Mouse (Mus musculus): ENCODE measurements around the gene Inca1. TPM values are rescaled to one million over a fixed set of nuclear protein-coding genes. Genes with fewer than 3 reads are reported as not detected.

The Inca1 gene
- polyA plus RNA-seq, 1 experiment from 2014 or later = 1.1 TPM

DNA sequence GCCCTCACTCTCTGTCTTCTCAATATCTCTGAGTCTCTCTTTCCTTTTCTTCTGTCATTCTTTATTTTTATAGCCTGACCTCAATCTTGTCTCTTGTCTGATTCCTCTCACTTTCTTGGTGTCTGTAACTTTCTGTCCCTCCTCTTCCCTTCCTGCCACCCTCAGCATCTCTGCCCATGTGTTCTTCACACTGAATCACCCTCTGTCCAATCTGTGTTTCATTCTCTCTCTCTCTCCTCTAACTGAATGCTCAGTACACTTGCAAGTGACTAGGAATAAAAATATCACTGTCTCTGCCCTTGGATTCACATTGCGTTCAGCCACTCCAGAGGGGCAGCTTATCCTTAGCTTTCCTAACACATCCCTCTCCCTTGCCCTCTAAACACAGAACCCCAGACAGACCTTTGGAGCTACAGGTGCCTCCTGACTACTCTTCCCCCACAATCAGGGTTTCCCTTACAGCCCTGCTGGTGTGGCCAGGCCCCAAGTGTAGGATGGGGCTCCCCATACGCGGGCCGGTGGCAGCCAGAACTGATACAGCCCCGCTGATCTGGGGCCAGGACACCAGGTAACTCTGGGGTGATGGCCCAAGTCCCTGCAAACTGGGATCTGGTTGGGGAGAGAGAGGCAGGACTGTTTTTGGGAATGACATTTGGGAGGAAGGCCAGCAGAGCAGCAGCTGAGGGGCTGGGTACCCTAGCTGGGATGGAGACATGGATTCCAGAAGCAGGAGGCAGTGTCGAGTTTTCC lies 2.2 kb upstream of the Inca1 start:
- H3K27ac ChIP-seq (ENCODE audit: low read depth) = 0 out of 2 replicates have a peak overlapping the region, but pooled peaks have one; percentile 4
- H3K27me3 ChIP-seq (ENCODE audit: insufficient read depth, low read length) = no peaks in the 10 kb centered on the region
- peak overlapping the region; percentile 36 for H3K9ac ChIP-seq
- ATAC-seq (ENCODE audit: insufficient read depth) (no peak), DNase-seq (no peak)
- no peak for TF ChIP-seq CTCF (IDR thresholded peaks at IDR 0.05; ENCODE audit: low read depth)
- H3K9me3 ChIP-seq (ENCODE audit: low read depth, low read length) = no peaks in the 10 kb centered on the region
- H3K36me3 ChIP-seq (ENCODE audit: insufficient read depth) = peaks cover 45% of the 10 kb centered on the region
- H3K4me1 ChIP-seq (ENCODE audit: insufficient read depth) = peaks cover 8% of the 10 kb centered on the region; the same call in 1 of the 2 replicates
- 77% methylated on average over 6 of the region's 6 CpGs for WGBS
- peak overlapping the region; percentile 71 for H3K4me3 ChIP-seq (ENCODE audit: low read depth, low read length)
- H3K4me2 ChIP-seq = peak overlapping the region; percentile 88

DNA sequence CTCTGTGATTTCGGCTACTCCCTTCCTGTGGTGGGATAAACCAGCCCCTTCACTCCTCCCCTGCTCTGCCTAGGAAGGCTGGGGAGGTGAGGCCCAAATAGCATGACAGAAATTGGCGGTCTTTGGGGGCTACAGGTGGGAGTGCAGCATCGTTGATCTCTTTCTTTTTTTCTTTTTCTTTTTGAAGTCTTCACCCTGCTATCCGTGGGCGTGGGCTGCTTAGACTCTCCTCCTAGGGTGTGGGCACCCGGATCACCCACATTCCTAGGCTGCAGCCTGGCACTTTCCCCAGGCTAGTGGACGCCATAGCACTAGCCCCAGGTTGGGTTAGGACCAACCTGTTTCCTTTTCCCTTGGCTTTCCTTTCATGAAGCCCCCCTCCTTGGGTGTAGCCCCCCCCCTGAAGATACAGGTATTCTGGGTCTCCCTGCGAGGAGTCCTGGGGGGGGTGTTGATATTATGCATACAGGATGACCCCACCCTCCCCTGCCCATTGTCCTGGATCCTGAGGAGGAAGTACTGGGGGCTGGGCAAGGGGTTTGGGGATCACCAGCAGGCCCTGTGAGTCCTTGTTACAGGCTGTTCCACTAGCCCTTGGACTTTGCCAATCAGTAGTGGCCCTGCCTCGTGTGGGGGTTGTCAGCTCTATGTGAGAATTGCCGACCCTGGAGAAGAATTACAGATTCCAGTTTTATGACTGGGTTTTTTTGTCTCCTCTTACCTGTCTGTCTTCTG lies 1.4 kb upstream of the Inca1 start:
- TF ChIP-seq CTCF (IDR thresholded peaks at IDR 0.05; ENCODE audit: low read depth) = no peak
- H3K4me2 ChIP-seq = peak overlapping the region; percentile 88
- DNase-seq (peak; percentile 14), ATAC-seq (ENCODE audit: insufficient read depth) (no peak)
- H3K9me3 ChIP-seq (ENCODE audit: low read depth, low read length) = no peaks in the 10 kb centered on the region
- peaks cover 37% of the 10 kb centered on the region for H3K36me3 ChIP-seq (ENCODE audit: insufficient read depth)
- H3K9ac ChIP-seq = peak overlapping the region; percentile 91
- WGBS = 14% methylated on average over 10 of the region's 10 CpGs
- peaks cover 8% of the 10 kb centered on the region; the same call in 1 of the 2 replicates for H3K4me1 ChIP-seq (ENCODE audit: insufficient read depth)
- H3K4me3 ChIP-seq (ENCODE audit: low read depth, low read length) = peak overlapping the region; percentile 71
- peak overlapping the region; percentile 96; the same call in 1 of the 2 replicates for H3K27ac ChIP-seq (ENCODE audit: low read depth)
- no peaks in the 10 kb centered on the region for H3K27me3 ChIP-seq (ENCODE audit: insufficient read depth, low read length)

DNA sequence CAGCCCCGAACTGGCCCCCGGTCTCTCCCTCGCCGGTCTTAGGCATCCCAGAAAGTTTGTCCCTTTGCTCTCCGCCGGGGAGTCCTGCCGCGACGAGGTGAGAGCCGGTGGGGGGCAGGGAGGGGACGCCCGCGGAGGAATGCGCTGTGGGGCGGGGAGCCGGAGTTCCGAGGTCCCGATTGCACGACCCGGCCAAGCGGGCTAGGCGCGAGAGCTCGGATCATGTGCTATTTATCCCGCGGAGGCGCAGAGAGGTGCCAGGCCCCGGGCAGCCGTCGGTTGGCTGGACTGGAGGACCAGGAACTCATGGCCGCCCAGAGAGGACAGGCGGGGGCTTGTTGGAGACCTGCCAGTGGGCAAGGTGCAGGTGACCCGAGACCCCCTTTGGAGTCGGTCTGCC lies 658 bp upstream of the Inca1 start:
- peak overlapping the region; percentile 88 for H3K4me2 ChIP-seq
- no peaks in the 10 kb centered on the region for H3K9me3 ChIP-seq (ENCODE audit: low read depth, low read length)
- TF ChIP-seq CTCF (IDR thresholded peaks at IDR 0.05; ENCODE audit: low read depth) = no peak
- H3K4me1 ChIP-seq (ENCODE audit: insufficient read depth) = peaks cover 8% of the 10 kb centered on the region; the same call in 1 of the 2 replicates
- under 1% methylated on average over 34 of the region's 34 CpGs for WGBS
- ATAC-seq (ENCODE audit: insufficient read depth) = peak; percentile 38; the same call in 1 of the 2 replicates
- peak overlapping the region; percentile 91 for H3K9ac ChIP-seq
- H3K27ac ChIP-seq (ENCODE audit: low read depth) = peak overlapping the region; percentile 96
- DNase-seq = peak; percentile 69
- H3K36me3 ChIP-seq (ENCODE audit: insufficient read depth) = peaks cover 30% of the 10 kb centered on the region
- H3K27me3 ChIP-seq (ENCODE audit: insufficient read depth, low read length) = no peaks in the 10 kb centered on the region
- peak overlapping the region; percentile 71 for H3K4me3 ChIP-seq (ENCODE audit: low read depth, low read length)

DNA sequence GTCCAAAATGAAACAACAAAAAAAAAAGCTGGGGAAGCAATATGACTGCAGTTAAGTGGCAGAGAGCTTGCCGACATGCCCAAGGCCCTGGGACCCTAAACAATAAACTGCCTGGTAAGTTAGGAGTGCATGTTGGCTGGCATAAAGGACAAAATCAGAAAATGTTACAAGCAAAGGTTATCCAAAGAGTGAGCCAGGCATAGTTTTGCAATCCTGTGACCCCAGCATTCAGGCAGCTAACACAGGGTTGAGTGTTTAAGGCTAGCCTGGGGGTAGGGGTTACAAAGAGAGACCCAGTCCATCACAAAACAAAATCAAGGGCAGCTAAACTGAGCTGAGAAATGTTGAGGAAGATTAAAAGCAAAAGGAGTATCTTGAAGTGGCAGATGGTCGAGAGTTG lies 904 bp downstream of the Inca1 start:
- whole genome bisulfite sequencing = 80% methylated on average over 2 of the region's 2 CpGs
- TF ChIP-seq CTCF (IDR thresholded peaks at IDR 0.05; ENCODE audit: low read depth) = no peak
- Histone ChIP-seq H3K9me3 (ENCODE audit: low read depth, low read length) (no peaks in the 10 kb centered on the region), H3K4me1 (ENCODE audit: insufficient read depth) (peaks cover 8% of the 10 kb centered on the region; the same call in 1 of the 2 replicates), H3K4me3 (ENCODE audit: low read depth, low read length) (no peak overlapping the region), H3K4me2 (0 out of 2 replicates have a peak overlapping the region, but pooled peaks have one; percentile 88), H3K36me3 (ENCODE audit: insufficient read depth) (peaks cover 14% of the 10 kb centered on the region), H3K9ac (no peak overlapping the region), H3K27ac (ENCODE audit: low read depth) (no peak overlapping the region), H3K27me3 (ENCODE audit: insufficient read depth, low read length) (no peaks in the 10 kb centered on the region)
- ATAC-seq (ENCODE audit: insufficient read depth) = no peak
- no peak for DNase-seq

DNA sequence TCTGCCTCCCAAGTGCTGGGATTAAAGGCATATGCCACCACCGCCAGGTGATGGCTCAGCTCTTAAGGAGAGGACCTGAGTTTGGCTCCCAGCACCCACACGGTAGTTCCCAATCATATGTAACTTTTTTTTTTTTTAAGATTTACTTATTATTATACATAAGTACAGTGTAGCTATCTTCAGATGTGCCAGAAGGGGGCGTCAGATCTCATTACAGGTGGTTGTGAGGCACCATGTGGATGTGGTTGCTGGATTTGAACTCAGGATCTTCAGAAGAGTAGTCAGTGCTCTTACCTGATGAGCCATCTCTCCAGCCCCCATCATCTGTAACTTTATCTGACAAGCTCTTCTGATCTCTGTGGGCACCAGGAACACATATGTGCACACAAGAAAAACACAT lies 2.6 kb downstream of the Inca1 start:
- TF ChIP-seq CTCF (IDR thresholded peaks at IDR 0.05; ENCODE audit: low read depth) = 0 out of 2 replicates have a peak, but pooled peaks have one; percentile 7
- DNase-seq (no peak), ATAC-seq (ENCODE audit: insufficient read depth) (no peak)
- Histone ChIP-seq H3K36me3 (ENCODE audit: insufficient read depth) (no peaks in the 10 kb centered on the region), H3K9me3 (ENCODE audit: low read depth, low read length) (no peaks in the 10 kb centered on the region), H3K9ac (no peak overlapping the region), H3K27ac (ENCODE audit: low read depth) (no peak overlapping the region), H3K4me2 (no peak overlapping the region), H3K27me3 (ENCODE audit: insufficient read depth, low read length) (no peaks in the 10 kb centered on the region), H3K4me1 (ENCODE audit: insufficient read depth) (peaks cover 5% of the 10 kb centered on the region; the same call in 1 of the 2 replicates), H3K4me3 (ENCODE audit: low read depth, low read length) (no peak overlapping the region)
- 69% methylated on average over 3 of the region's 3 CpGs for WGBS

DNA sequence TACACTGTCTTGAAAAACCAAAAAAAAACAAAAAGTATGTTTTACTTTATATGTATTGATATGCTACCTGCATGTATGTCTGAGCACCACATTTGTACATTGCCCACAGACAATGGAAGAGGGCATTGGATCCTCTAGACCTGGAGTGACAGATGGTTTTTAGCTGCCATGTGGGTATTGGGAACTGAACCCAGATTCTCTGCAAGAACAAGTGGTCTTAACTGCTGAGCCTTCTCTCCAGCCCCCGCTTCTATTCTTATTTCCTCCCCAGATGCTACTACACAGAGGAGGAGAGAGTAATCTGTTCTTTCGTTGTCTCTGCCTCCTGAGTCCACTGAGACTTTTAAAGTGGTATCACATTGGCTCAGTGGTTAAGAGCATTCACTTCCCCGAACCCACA lies 6.5 kb downstream of the Inca1 start:
- WGBS = 70% methylated on average over 3 of the region's 3 CpGs

DNA sequence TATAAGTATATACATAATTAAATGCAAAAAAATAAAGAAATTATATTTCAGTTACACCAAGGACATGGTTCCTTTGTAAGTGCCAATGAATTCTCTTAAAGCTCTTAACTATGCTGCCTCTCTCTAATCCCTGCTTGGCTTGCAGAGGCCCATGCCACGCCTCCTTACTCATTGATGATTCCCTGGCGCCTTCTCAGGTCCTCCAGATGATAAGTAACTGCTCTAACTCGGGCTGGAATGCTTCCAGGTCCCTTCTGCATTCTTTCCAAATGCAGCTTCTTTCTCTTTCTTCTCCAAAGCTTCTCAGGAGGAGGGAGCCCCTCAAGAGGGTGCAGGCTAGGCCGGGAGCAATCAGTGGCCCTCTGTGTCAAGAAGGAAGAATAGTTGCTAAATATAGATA lies 10.4 kb downstream of the Inca1 start:
- Histone ChIP-seq H3K4me1 (ENCODE audit: insufficient read depth) (no peaks in the 10 kb centered on the region), H3K9ac (no peak overlapping the region), H3K36me3 (ENCODE audit: insufficient read depth) (peaks cover 15% of the 10 kb centered on the region), H3K4me2 (no peak overlapping the region), H3K27me3 (ENCODE audit: insufficient read depth, low read length) (no peaks in the 10 kb centered on the region), H3K4me3 (ENCODE audit: low read depth, low read length) (no peak overlapping the region), H3K9me3 (ENCODE audit: low read depth, low read length) (no peaks in the 10 kb centered on the region), H3K27ac (ENCODE audit: low read depth) (no peak overlapping the region)
- WGBS = 44% methylated on average over 4 of the region's 4 CpGs
- DNase-seq = peak; percentile 57
- TF ChIP-seq CTCF (IDR thresholded peaks at IDR 0.05; ENCODE audit: low read depth) = no peak
- no peak for ATAC-seq (ENCODE audit: insufficient read depth)

More for the DNA sequence above, 6.5 kb downstream of the Inca1 start:
- Histone ChIP-seq H3K27ac (ENCODE audit: low read depth) (no peak overlapping the region), H3K4me3 (ENCODE audit: low read depth, low read length) (no peak overlapping the region), H3K9ac (no peak overlapping the region), H3K9me3 (ENCODE audit: low read depth, low read length) (no peaks in the 10 kb centered on the region), H3K4me2 (no peak overlapping the region), H3K36me3 (ENCODE audit: insufficient read depth) (no peaks in the 10 kb centered on the region), H3K27me3 (ENCODE audit: insufficient read depth, low read length) (no peaks in the 10 kb centered on the region), H3K4me1 (ENCODE audit: insufficient read depth) (no peaks in the 10 kb centered on the region)
- DNase-seq (no peak), ATAC-seq (ENCODE audit: insufficient read depth) (no peak)
- TF ChIP-seq CTCF (IDR thresholded peaks at IDR 0.05; ENCODE audit: low read depth) = no peak
